Mouse (Mus musculus) midbrain, embryonic 14.5 days (tissue): ENCODE results near the gene Wbp4. TPM values are rescaled to one million over a fixed set of nuclear protein-coding genes. Genes with fewer than 3 reads are reported as not detected.

Experiments
- ATAC-seq: fragments of 200-750 bp; cut with Nextera tagmentation; 2 replicates; pipeline ENCODE4 v1.8.0; 2017; ENCODE audit warnings: moderate number of reproducible peaks, moderate library complexity; ENCODE audit not compliant: low FRiP score, low TSS enrichment
- DNase-seq: peaks from one replicate; pipeline ENCODE4 v3.0.0-alpha.2; 2015
- H3K27ac ChIP-seq: fragments of 300-500 bp; sonication (generic); replicated peaks from 2 replicates; pipeline ENCODE4 v1.5.1; 2014; ENCODE audit warnings: mild to moderate bottlenecking, low read depth, low read length, moderate library complexity
- H3K27me3 ChIP-seq: fragments of 300-500 bp; sonication (generic); 2 replicates; pipeline ENCODE4 v1.6.1; 2014; ENCODE audit warnings: low read length, control low read depth, mixed read lengths; ENCODE audit not compliant: control insufficient read depth, insufficient read depth
- H3K36me3 ChIP-seq: fragments of 300-500 bp; sonication (generic); 2 replicates; pipeline ENCODE4 v1.6.1; 2014; ENCODE audit warnings: low read length, control low read depth; ENCODE audit not compliant: control insufficient read depth, insufficient read depth
- H3K4me1 ChIP-seq: fragments of 300-500 bp; sonication (generic); 2 replicates; pipeline ENCODE4 v1.6.1; 2014; ENCODE audit warnings: mild to moderate bottlenecking, antibody characterized with exemption, low read length, control low read depth; ENCODE audit not compliant: control insufficient read depth, insufficient read depth
- H3K4me2 ChIP-seq: fragments of 300-500 bp; sonication (generic); 2 replicates; pipeline ENCODE4 v1.6.1; 2014; ENCODE audit warnings: mild to moderate bottlenecking, low read length, moderate library complexity
- H3K4me3 ChIP-seq: fragments of 300-500 bp; sonication (generic); replicated peaks from 2 replicates; pipeline ENCODE4 v1.5.1; 2014; ENCODE audit warnings: low read depth, low read length
- H3K9ac ChIP-seq: fragments of 300-500 bp; sonication (generic); replicated peaks from 2 replicates; pipeline ENCODE4 v1.6.1; 2014; ENCODE audit warnings: mild to moderate bottlenecking, low read length, moderate library complexity
- H3K9me3 ChIP-seq: fragments of 300-500 bp; sonication (generic); 2 replicates; pipeline ENCODE4 v1.6.1; 2016; ENCODE audit warnings: low read length, control low read depth, mixed read lengths; ENCODE audit not compliant: control insufficient read depth
- WGBS: fragments of 180-500 bp; shearing (Covaris S2); extraction: QIAGEN DNeasy Blood & Tissue Kit; methylation state at CpG from one replicate; pipeline ENCODE4 v1.1.7; 2014; 5-methylcytosine and 5-hydroxymethylcytosine counted together
- polyA plus RNA-seq: library from polyadenylated mRNA; unstranded; fragments of >200 nt; fragmentation: Nextera tagmentation; extraction: Ambion mirVana; gene quantifications from 2 replicates; pipeline ENCODE4 v1.2.1, GENCODE M21; 2014

Wbp4 gene
- polyA plus RNA-seq, 1 experiment from 2014 or later = 44.8 TPM

DNA sequence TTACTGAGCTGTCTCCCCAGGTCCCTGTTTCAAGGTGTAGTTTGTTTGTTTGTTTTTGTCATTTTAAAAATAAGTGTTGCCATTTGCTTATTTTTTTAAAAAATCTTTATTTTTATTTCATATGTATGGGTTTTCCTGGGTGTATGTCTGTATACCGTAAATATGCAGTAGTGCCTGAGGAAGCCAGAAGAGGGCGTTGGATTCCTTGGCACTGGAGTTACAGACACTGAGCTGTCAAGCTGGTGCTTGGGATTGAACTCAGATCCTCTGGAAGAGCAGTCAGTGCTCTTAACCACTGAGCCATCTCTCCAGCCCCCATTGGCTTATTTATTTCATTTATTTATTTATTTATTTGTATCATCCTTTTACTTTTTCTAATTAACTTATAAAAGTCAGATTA, 32.6 kb upstream of the Wbp4 start:
- Histone ChIP-seq H3K36me3 (no peaks in the 10 kb centered on the region), H3K9ac (no peak overlapping the region), H3K4me1 (no peaks in the 10 kb centered on the region), H3K9me3 (no peaks in the 10 kb centered on the region), H3K4me2 (no peak overlapping the region), H3K27me3 (no peaks in the 10 kb centered on the region), H3K27ac (no peak overlapping the region), H3K4me3 (no peak overlapping the region)
- 77% methylated on average over 2 of the region's 2 CpGs for WGBS
- DNase-seq (no peak), ATAC-seq (no peak)

- no peak overlapping the region for H3K27ac ChIP-seq
- no peak overlapping the region for H3K4me3 ChIP-seq
- H3K27me3 ChIP-seq = no peaks in the 10 kb centered on the region
- DNase-seq (no peak), ATAC-seq (no peak)
- no peak overlapping the region for H3K4me2 ChIP-seq
- no peaks in the 10 kb centered on the region for H3K9me3 ChIP-seq
- WGBS = 91% methylated on average over 1 of the region's 1 CpGs
- no peaks in the 10 kb centered on the region for H3K4me1 ChIP-seq
- H3K9ac ChIP-seq = no peak overlapping the region
- H3K36me3 ChIP-seq = no peaks in the 10 kb centered on the region
These were observed 30.2 kb upstream of the Wbp4 start for GRCm38 (mm10) chr14:79511521-79511920.

GRCm38 (mm10) chr14:79508662-79509305, 27.5 kb upstream of the Wbp4 start:
- Histone ChIP-seq H3K4me1 (no peaks in the 10 kb centered on the region), H3K9me3 (no peaks in the 10 kb centered on the region), H3K4me2 (no peak overlapping the region), H3K27ac (no peak overlapping the region), H3K9ac (no peak overlapping the region), H3K4me3 (no peak overlapping the region), H3K36me3 (no peaks in the 10 kb centered on the region), H3K27me3 (no peaks in the 10 kb centered on the region)
- DNase-seq (no peak), ATAC-seq (no peak)
- WGBS = 88% methylated on average over 9 of the region's 9 CpGs

GRCm38 (mm10) chr14:79507846-79508245, 26.5 kb upstream of the Wbp4 start:
- DNase-seq (no peak), ATAC-seq (no peak)
- Histone ChIP-seq H3K27me3 (no peaks in the 10 kb centered on the region), H3K4me3 (no peak overlapping the region), H3K36me3 (no peaks in the 10 kb centered on the region), H3K27ac (no peak overlapping the region), H3K9me3 (no peaks in the 10 kb centered on the region), H3K9ac (no peak overlapping the region), H3K4me1 (no peaks in the 10 kb centered on the region), H3K4me2 (no peak overlapping the region)
- 79% methylated on average over 1 of the region's 1 CpGs for WGBS

GRCm38 (mm10) chr14:79506207-79506606, 24.9 kb upstream of the Wbp4 start:
- no peaks in the 10 kb centered on the region for H3K9me3 ChIP-seq
- H3K4me1 ChIP-seq = no peaks in the 10 kb centered on the region
- H3K4me3 ChIP-seq = no peak overlapping the region
- no peak overlapping the region for H3K27ac ChIP-seq
- 83% methylated on average over 9 of the region's 9 CpGs for WGBS
- ATAC-seq (no peak), DNase-seq (no peak)
- no peak overlapping the region for H3K9ac ChIP-seq
- no peaks in the 10 kb centered on the region for H3K27me3 ChIP-seq
- H3K36me3 ChIP-seq = no peaks in the 10 kb centered on the region
- H3K4me2 ChIP-seq = no peak overlapping the region

DNA sequence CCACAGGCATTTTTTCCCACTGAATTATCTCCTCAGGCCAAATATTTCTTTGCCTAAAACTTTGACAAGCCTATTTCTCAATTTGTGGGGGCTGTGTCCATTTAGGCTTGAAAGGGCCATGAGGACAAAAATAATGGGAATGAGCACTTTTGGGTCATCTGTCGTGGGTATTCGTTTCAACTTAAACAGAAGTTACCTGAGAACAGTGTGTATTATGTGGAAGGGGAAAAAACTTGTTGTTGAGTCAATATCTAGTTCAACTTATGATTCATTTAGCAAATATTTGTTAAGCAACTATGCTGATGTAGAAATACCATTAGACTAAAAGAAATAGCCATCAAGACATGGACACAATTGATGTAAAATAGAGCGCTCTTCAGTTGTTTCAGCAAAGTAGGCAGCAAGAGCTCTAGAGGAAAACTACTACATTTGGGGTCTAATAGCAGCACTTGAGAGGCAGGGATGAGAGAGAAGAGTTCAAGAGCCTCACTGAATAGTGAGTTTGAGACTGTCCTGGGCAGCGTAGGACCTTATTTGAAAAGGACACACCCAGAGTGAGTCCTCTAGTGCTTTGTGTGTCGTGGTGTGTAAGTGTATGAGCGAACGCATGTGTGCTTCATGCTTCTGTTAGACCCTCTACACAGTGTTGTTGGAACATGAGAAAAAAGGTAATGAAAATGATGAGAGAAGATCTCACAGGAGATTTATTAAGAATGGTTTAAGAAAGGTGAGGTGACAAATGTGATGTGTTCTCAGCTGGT, 23.1 kb upstream of the Wbp4 start:
- H3K27ac ChIP-seq = no peak overlapping the region
- 94% methylated on average over 7 of the region's 7 CpGs for WGBS

DNA sequence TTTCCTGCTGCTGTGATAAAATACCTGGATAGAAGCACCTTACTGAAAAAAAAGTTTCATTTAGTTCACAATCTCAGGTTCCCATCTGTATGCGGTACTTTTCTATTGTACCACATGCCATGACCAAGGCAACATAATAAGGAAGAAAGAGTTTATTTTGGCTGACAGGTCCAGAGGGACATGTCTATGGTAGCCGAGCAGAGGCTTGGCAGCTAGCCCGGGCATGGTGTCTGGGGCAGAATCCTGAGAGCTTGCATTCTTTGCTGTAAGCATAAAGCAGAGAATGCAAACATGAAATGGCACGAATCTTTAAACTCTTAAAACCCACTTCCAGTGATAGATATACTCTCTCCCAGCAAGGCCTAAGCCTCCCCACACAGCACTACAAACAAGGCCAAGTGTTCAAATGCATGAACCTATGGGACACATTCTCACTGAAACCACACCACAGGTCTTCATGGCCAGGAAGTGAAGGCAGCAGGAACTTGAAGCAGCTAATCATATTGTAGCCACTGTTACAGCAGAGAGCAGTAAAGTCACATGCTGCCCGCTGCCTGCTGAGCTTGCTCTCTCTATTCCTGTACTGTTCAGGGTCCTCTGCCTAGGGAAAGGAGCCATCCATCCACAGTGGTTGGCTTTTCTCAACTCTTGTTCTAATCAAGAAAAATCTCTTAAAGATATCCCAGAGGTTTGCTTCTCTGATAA, 22.2 kb upstream of the Wbp4 start:
- no peaks in the 10 kb centered on the region for H3K4me1 ChIP-seq
- H3K4me3 ChIP-seq = no peak overlapping the region
- ATAC-seq = no peak
- no peaks in the 10 kb centered on the region for H3K27me3 ChIP-seq
- H3K36me3 ChIP-seq = no peaks in the 10 kb centered on the region
- H3K4me2 ChIP-seq = no peak overlapping the region
- peak; percentile 53 for DNase-seq
- H3K9ac ChIP-seq = no peak overlapping the region
- WGBS = 70% methylated on average over 5 of the region's 5 CpGs
- no peak overlapping the region for H3K27ac ChIP-seq
- no peaks in the 10 kb centered on the region for H3K9me3 ChIP-seq

More for the DNA sequence above, 23.1 kb upstream of the Wbp4 start:
- no peak overlapping the region for H3K4me3 ChIP-seq
- H3K4me1 ChIP-seq = no peaks in the 10 kb centered on the region
- H3K9me3 ChIP-seq = no peaks in the 10 kb centered on the region
- DNase-seq (no peak), ATAC-seq (no peak)
- no peaks in the 10 kb centered on the region for H3K27me3 ChIP-seq
- no peak overlapping the region for H3K9ac ChIP-seq
- no peaks in the 10 kb centered on the region for H3K36me3 ChIP-seq
- no peak overlapping the region for H3K4me2 ChIP-seq

DNA sequence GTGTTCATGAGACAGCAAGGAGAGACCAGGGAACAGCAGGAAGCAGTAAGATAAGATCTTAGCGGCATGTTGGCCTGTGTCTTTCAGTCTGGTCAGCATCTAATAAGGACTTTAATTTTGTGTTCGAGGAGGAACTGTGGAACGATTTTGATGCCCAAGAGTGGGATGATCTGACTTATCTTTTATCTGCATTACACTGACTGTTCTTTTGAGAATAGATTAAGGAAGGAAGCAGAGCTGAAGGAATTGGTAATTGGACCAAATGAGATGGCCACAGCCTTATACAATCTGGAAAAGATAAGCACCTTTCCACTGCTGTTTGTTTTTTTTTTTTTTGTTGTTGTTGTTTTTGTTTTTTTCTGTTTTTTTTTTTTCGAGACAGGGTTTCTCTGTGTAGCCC, 19.4 kb upstream of the Wbp4 start:
- DNase-seq = no peak
- no peaks in the 10 kb centered on the region for H3K27me3 ChIP-seq
- no peak for ATAC-seq
- 82% methylated on average over 4 of the region's 4 CpGs for WGBS
- no peaks in the 10 kb centered on the region for H3K9me3 ChIP-seq
- no peak overlapping the region for H3K9ac ChIP-seq
- H3K4me2 ChIP-seq = no peak overlapping the region
- no peak overlapping the region for H3K4me3 ChIP-seq
- H3K36me3 ChIP-seq = no peaks in the 10 kb centered on the region
- H3K4me1 ChIP-seq = no peaks in the 10 kb centered on the region
- H3K27ac ChIP-seq = no peak overlapping the region
